Mouse (Mus musculus) C2C12 (cell line): Measurements from ENCODE around the gene Als2cr12.

Source experiments
- CTCF ChIP-seq: IDR thresholded peaks from one replicate; pipeline ENCODE4 v1.5.1; 2011; ENCODE audit not compliant: control insufficient read depth, insufficient read depth, insufficient read length
- MYOD1 ChIP-seq: IDR thresholded peaks from one replicate; pipeline ENCODE4 v1.6.1; 2011; ENCODE audit warnings: low read depth; ENCODE audit not compliant: control insufficient read depth, insufficient read length
- MYOG ChIP-seq: IDR thresholded peaks from one replicate; pipeline ENCODE4 v1.6.1; 2011; ENCODE audit not compliant: control insufficient read depth, insufficient read length; ENCODE audit errors: extremely low read depth

- TF ChIP-seq MYOG (no peak), CTCF (no peak), MYOD1 (no peak)
Measured at GRCm38 (mm10) chr1:58719356-58719945, 23.7 kb upstream of the Als2cr12 start.
